Mouse (Mus musculus) MEL (cell line): Measurements from ENCODE around the gene Olfr173. TPM values are rescaled to one million over a fixed set of nuclear protein-coding genes. Genes with fewer than 3 reads are reported as not detected.

Source experiments
- DNase-seq: peaks from one replicate; pipeline ENCODE4 v3.0.0; 2011; ENCODE audit warnings: low read depth, low spot score
- H3K27ac ChIP-seq: 2 replicates; pipeline ENCODE4 v1.5.1; 2012; ENCODE audit warnings: low read depth, mild to moderate bottlenecking, control low read depth, low read length, moderate library complexity; ENCODE audit not compliant: control insufficient read depth
- H3K27me3 ChIP-seq, 2 experiments: fragments of 150-350 bp in 1 of 2; sonication (generic) in 1 of 2; 2 replicates each; pipeline ENCODE4 v1.6.1; 2012; ENCODE audit warnings: low read length in 2 of 2, mild to moderate bottlenecking in 2 of 2, improper control_type of control experiment in 1 of 2, moderate library complexity in 1 of 2; ENCODE audit not compliant: insufficient read depth in 2 of 2, control insufficient read depth in 1 of 2
- H3K36me3 ChIP-seq, 2 experiments: 2 replicates each; pipeline ENCODE4 v1.6.1; 2012 to 2014; ENCODE audit warnings: low read length in 2 of 2, improper control_type of control experiment in 1 of 2, inconsistent platforms in 1 of 2, mild to moderate bottlenecking in 1 of 2; ENCODE audit not compliant: insufficient read depth in 2 of 2, control insufficient read depth in 1 of 2
- H3K4me1 ChIP-seq, 2 experiments: fragments of 150-350 bp in 1 of 2; sonication (generic) in 1 of 2; 2 replicates each; pipeline ENCODE4 v1.6.1; 2012; ENCODE audit warnings: low read length in 2 of 2, improper control_type of control experiment in 1 of 2, mild to moderate bottlenecking in 1 of 2; ENCODE audit not compliant: insufficient read depth in 2 of 2, control insufficient read depth in 1 of 2
- H3K4me3 ChIP-seq, 2 experiments: fragments of 150-350 bp in 1 of 2; sonication (generic) in 1 of 2; 2 replicates each; pipeline ENCODE4 v1.5.1; 2012; ENCODE audit warnings: low read depth in 2 of 2, low read length in 2 of 2, mild to moderate bottlenecking in 2 of 2, moderate library complexity in 2 of 2, control low read depth in 1 of 2, improper control_type of control experiment in 1 of 2; ENCODE audit not compliant: control insufficient read depth in 1 of 2, insufficient read depth in 1 of 2
- H3K79me2 ChIP-seq: 2 replicates; pipeline ENCODE4 v1.6.1; 2012; ENCODE audit warnings: mild to moderate bottlenecking, low read length, moderate library complexity; ENCODE audit not compliant: control insufficient read depth, poor library complexity, insufficient read depth
- H3K9ac ChIP-seq: 2 replicates; pipeline ENCODE4 v1.6.1; 2012; ENCODE audit warnings: low read depth, mild to moderate bottlenecking, control low read depth, low read length, moderate library complexity; ENCODE audit not compliant: control insufficient read depth, poor library complexity, severe bottlenecking
- H3K9me3 ChIP-seq: fragments of 150-350 bp; sonication (generic); replicated peaks from 2 replicates; pipeline ENCODE4 v1.6.1; 2012; ENCODE audit warnings: mild to moderate bottlenecking, low read length, improper control_type of control experiment, moderate library complexity; ENCODE audit not compliant: insufficient read depth
- BHLHE40 ChIP-seq: IDR thresholded peaks from 2 replicates; pipeline ENCODE4 v1.6.1; 2012; ENCODE audit warnings: low read depth, mild to moderate bottlenecking, inconsistent platforms, low read length, improper control_type of control experiment, borderline replicate concordance
- CHD1 ChIP-seq: IDR thresholded peaks from 2 replicates; pipeline ENCODE4 v1.6.1; 2012; ENCODE audit warnings: low read depth, mild to moderate bottlenecking, inconsistent platforms, low read length, improper control_type of control experiment
- ELF1 ChIP-seq: IDR thresholded peaks from 2 replicates; pipeline ENCODE4 v1.6.1; 2014; ENCODE audit warnings: low read depth, mild to moderate bottlenecking, inconsistent platforms, low read length, improper control_type of control experiment, moderate library complexity
- ETS1 ChIP-seq: IDR thresholded peaks from 2 replicates; pipeline ENCODE4 v1.6.1; 2012; ENCODE audit warnings: low read depth, mild to moderate bottlenecking, inconsistent platforms, low read length, improper control_type of control experiment, moderate library complexity
- GATA1 ChIP-seq: IDR thresholded peaks from 2 replicates; pipeline ENCODE4 v1.6.1; 2011; ENCODE audit warnings: low read depth, low read length, improper control_type of control experiment
- HCFC1 ChIP-seq: IDR thresholded peaks from 2 replicates; pipeline ENCODE4 v1.6.1; 2012; ENCODE audit warnings: low read depth, mild to moderate bottlenecking, inconsistent platforms, low read length, improper control_type of control experiment, moderate library complexity
- JUND ChIP-seq: IDR thresholded peaks from 2 replicates; pipeline ENCODE4 v1.6.1; 2011; ENCODE audit warnings: low read depth, mild to moderate bottlenecking, improper control_type of control experiment, low read length
- MAX ChIP-seq: IDR thresholded peaks from 2 replicates; pipeline ENCODE4 v1.6.1; 2011; ENCODE audit warnings: low read length, improper control_type of control experiment
- MAZ ChIP-seq: IDR thresholded peaks from 2 replicates; pipeline ENCODE4 v1.6.1; 2012; ENCODE audit warnings: low read depth, mild to moderate bottlenecking, inconsistent platforms, low read length, improper control_type of control experiment
- MXI1 ChIP-seq: IDR thresholded peaks from 2 replicates; pipeline ENCODE4 v1.6.1; 2011; ENCODE audit warnings: mild to moderate bottlenecking, low read depth, low read length, improper control_type of control experiment
- POLR2A ChIP-seq, 2 experiments: IDR thresholded peaks; 2 replicates each; pipeline ENCODE4 v1.6.1; 2011 to 2012; ENCODE audit warnings: low read length in 2 of 2, mild to moderate bottlenecking in 2 of 2, control low read depth in 1 of 2, improper control_type of control experiment in 1 of 2, low read depth in 1 of 2, moderate library complexity in 1 of 2; ENCODE audit not compliant: control insufficient read depth in 1 of 2, insufficient read depth in 1 of 2, poor library complexity in 1 of 2
- POLR2AphosphoS2 ChIP-seq: IDR thresholded peaks from 2 replicates; pipeline ENCODE4 v1.6.1; 2011; ENCODE audit warnings: low read length, improper control_type of control experiment
- POLR2AphosphoS5 ChIP-seq: IDR thresholded peaks from 2 replicates; pipeline ENCODE4 v1.6.1; 2012; ENCODE audit warnings: low read depth, borderline replicate concordance, mild to moderate bottlenecking, inconsistent platforms, low read length, moderate library complexity, mixed read lengths
- RCOR1 ChIP-seq: IDR thresholded peaks from 2 replicates; pipeline ENCODE4 v1.6.1; 2012; ENCODE audit warnings: low read depth, mild to moderate bottlenecking, inconsistent platforms, low read length, improper control_type of control experiment
- SIN3A ChIP-seq: IDR thresholded peaks from 2 replicates; pipeline ENCODE4 v1.6.1; 2012; ENCODE audit warnings: low read length, improper control_type of control experiment, inconsistent platforms
- SMC3 ChIP-seq: IDR thresholded peaks from 2 replicates; pipeline ENCODE4 v1.6.1; 2011; ENCODE audit warnings: low read depth, low read length, improper control_type of control experiment
- TBP ChIP-seq: IDR thresholded peaks from 2 replicates; pipeline ENCODE4 v1.8.0; 2011; ENCODE audit warnings: low read depth, low read length, improper control_type of control experiment
- TCF12 ChIP-seq: IDR thresholded peaks from 2 replicates; pipeline ENCODE4 v1.6.1; 2014; ENCODE audit warnings: low read depth, mild to moderate bottlenecking, inconsistent platforms, low read length, improper control_type of control experiment, moderate library complexity
- UBTF ChIP-seq: IDR thresholded peaks from 2 replicates; pipeline ENCODE4 v1.6.1; 2012; ENCODE audit warnings: low read depth, mild to moderate bottlenecking, inconsistent platforms, low read length, improper control_type of control experiment, moderate library complexity, borderline replicate concordance; ENCODE audit not compliant: insufficient read depth
- ZMIZ1 ChIP-seq: IDR thresholded peaks from 2 replicates; pipeline ENCODE4 v1.6.1; 2012; ENCODE audit warnings: low read depth, mild to moderate bottlenecking, inconsistent platforms, low read length, improper control_type of control experiment, moderate library complexity
- polyA plus RNA-seq, 2 experiments: library from polyadenylated mRNA; stranded (reverse) in 1 of 2; unstranded in 1 of 2; fragments of >175 nt in 1 of 2; fragments of >200 nt in 1 of 2; gene quantifications; 2 replicates each; pipeline versions ENCODE4 v1.2.1 to v1.2.4; 2012; ENCODE audit warnings: low replicate concordance in 2 of 2, low read depth in 1 of 2; ENCODE audit not compliant: insufficient read length in 2 of 2, insufficient read depth in 1 of 2, missing spikeins in 1 of 2
- total RNA-seq: library from RNA; depleted of rRNA; stranded (reverse); fragments of 300-350 nt; gene quantifications from 2 replicates; pipeline ENCODE4 v1.2.3, GENCODE M21; 2012; rRNA removed

Gene Olfr173
- total RNA-seq = not detected in 2 replicates
- not detected for polyA plus RNA-seq

- H3K9me3 ChIP-seq = no peaks in the 10 kb centered on the region
- no peaks in the 10 kb centered on the region for H3K4me1 ChIP-seq
- no peak for DNase-seq
- H3K36me3 ChIP-seq = no peaks in the 10 kb centered on the region
- TF ChIP-seq MAZ = no peak
- TF ChIP-seq RCOR1 = no peak
- TF ChIP-seq MXI1 = no peak
- TF ChIP-seq POLR2AphosphoS2 = no peak
- TF ChIP-seq ZMIZ1 = no peak
- no peak for TF ChIP-seq MAX
- no peak for TF ChIP-seq TBP
- no peak for TF ChIP-seq ETS1
- no peak for TF ChIP-seq POLR2AphosphoS5
- no peak for TF ChIP-seq POLR2A (IDR thresholded peaks at IDR 0.05; ENCODE audit: control insufficient read depth in 1 of 2, insufficient read depth in 1 of 2, low read depth in 1 of 2, low read length in 2 of 2, poor library complexity in 1 of 2)
- no peak for TF ChIP-seq CHD1
- TF ChIP-seq HCFC1 = no peak
- TF ChIP-seq BHLHE40 = no peak
- no peak for TF ChIP-seq SIN3A
- TF ChIP-seq, all 39 proteins: peak for 0
- Histone ChIP-seq H3K79me2 (no peaks in the 10 kb centered on the region), H3K27me3 (no peaks in the 10 kb centered on the region), H3K4me3 (no peak within 1 kb of the TSS), H3K9ac (no peak within 1 kb of the TSS), H3K27ac (no peak within 1 kb of the TSS)
Measured at GRCm38 (mm10) chr16:58800168-58800567, at the start of gene Olfr173. Gene Olfr173 (minus strand): TSS chr16:58800268.

GRCm38 (mm10) chr16:58826732-58827319 is 26.8 kb upstream of the Olfr173 start, which contains the start of gene Olfr175-ps1:
Gene Olfr175-ps1 (minus strand): TSS chr16:58826782.
- no peaks in the 10 kb centered on the region for H3K36me3 ChIP-seq
- no peak within 1 kb of the TSS for H3K27ac ChIP-seq
- TF ChIP-seq JUND = no peak
- no peak for TF ChIP-seq ELF1
- no peak for TF ChIP-seq POLR2AphosphoS2
- TF ChIP-seq MXI1 = no peak
- no peak for TF ChIP-seq GATA1
- no peak for TF ChIP-seq RCOR1
- TF ChIP-seq UBTF = no peak
- no peak for TF ChIP-seq HCFC1
- no peak for TF ChIP-seq SMC3
- no peak for TF ChIP-seq MAX
- no peak for TF ChIP-seq TCF12
- TF ChIP-seq MAZ = no peak
- no peak for DNase-seq
- H3K27me3 ChIP-seq = no peaks in the 10 kb centered on the region
- no peaks in the 10 kb centered on the region for H3K4me1 ChIP-seq
- no peak within 1 kb of the TSS for H3K4me3 ChIP-seq
- H3K9ac ChIP-seq = no peak within 1 kb of the TSS
- H3K9me3 ChIP-seq = no peaks in the 10 kb centered on the region
- H3K79me2 ChIP-seq = no peaks in the 10 kb centered on the region
